Mouse (Mus musculus) liver, adult 2 months (tissue): ENCODE data around the gene Fam160b1.

Source experiments
- CTCF ChIP-seq: fragments of 200-500 bp; IDR thresholded peaks from 2 replicates; pipeline ENCODE4 v1.5.1; 2011; ENCODE audit warnings: low read depth, low read length, control low read depth
- POLR2A ChIP-seq: fragments of 200-500 bp; IDR thresholded peaks from 2 replicates; pipeline ENCODE4 v1.6.1; 2011; ENCODE audit warnings: low read length, control low read depth; ENCODE audit not compliant: insufficient read depth; ENCODE audit errors: extremely low read depth

DNA sequence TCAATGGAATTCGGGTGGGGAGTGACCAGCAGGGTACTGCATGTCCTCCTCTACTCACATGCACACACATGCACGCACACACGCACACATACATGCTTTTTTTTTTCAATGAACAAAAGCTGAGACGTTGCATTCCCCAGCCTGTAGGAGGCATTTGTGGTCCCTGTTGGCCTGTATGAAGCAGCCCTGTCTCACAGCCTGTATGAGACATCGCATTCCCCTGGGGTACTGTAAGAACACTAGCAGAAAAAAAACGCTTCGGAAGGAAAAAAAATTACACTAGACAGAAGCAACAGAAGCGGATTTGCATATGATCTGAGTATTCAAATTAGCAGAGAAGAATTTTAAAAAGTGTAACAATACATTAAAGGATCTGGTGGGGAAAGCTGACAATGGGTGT is 37.4 kb upstream of the Fam160b1 start:
- TF ChIP-seq CTCF = no peak
- TF ChIP-seq POLR2A = no peak
